Comparison of ENCODE assay signal across 12 mouse cellular contexts in genomic region chr1:155777641-155778625, GRCm38 (mm10). TPM values are rescaled to one million over a fixed set of nuclear protein-coding genes. Genes with fewer than 3 reads are reported as not detected.
DNase-seq lines count a peak whose midpoint lies in the region; ATAC-seq and TF ChIP-seq lines count a peak whose summit lies in the region.
"Had no signal": no experiment of that assay in that cellular context is flagged by ENCODE, and none has a peak within 500 bp of the region (broad histone marks: within the 10 kb centered on the region; RNA-seq: fewer than 3 reads in every experiment).

No protein-coding gene starts in this region.

- no peaks in the 10 kb centered on the region for H3K9me3 ChIP-seq in hindbrain, postnatal 0 days (ENCODE audit: low read length)
- H3K9me3 ChIP-seq in hindbrain, embryonic 13.5 days, result 0 out of 2 replicates have a peak, but pooled peaks cover 5% of the 10 kb centered on the region
- H3K9me3 ChIP-seq in liver, embryonic 11.5 days (ENCODE audit: control insufficient read depth, low read length), result no peaks in the 10 kb centered on the region
- no peaks in the 10 kb centered on the region for H3K9me3 ChIP-seq in stomach, embryonic 15.5 days
- H3K9me3 ChIP-seq in neural tube, embryonic 15.5 days (replicated peaks), result no peaks in the 10 kb centered on the region

- no peak for TF ChIP-seq CTCF in hindbrain, postnatal 0 days (IDR thresholded peaks at IDR 0.05; ENCODE audit: low read depth)

- peaks cover 22% of the 10 kb centered on the region; the same call in 1 of the 2 replicates for H3K36me3 ChIP-seq in hindbrain, postnatal 0 days (ENCODE audit: insufficient read depth, low read length)
- H3K36me3 ChIP-seq in hindbrain, embryonic 13.5 days, result peaks cover 46% of the 10 kb centered on the region
- H3K36me3 ChIP-seq in liver, embryonic 11.5 days (ENCODE audit: control insufficient read depth, insufficient read depth, low read length), result peaks cover 3% of the 10 kb centered on the region
- H3K36me3 ChIP-seq in stomach, embryonic 15.5 days, result peaks cover 15% of the 10 kb centered on the region
- peaks cover 20% of the 10 kb centered on the region for H3K36me3 ChIP-seq in neural tube, embryonic 15.5 days

- no peak overlapping the region for H3K27ac ChIP-seq in hindbrain, postnatal 0 days
- no peak overlapping the region for H3K27ac ChIP-seq in hindbrain, embryonic 13.5 days
- H3K27ac ChIP-seq in liver, embryonic 11.5 days (ENCODE audit: low read depth, low read length), result no peak overlapping the region
- peak overlapping the region; percentile 18; the same call in 1 of the 2 replicates for H3K27ac ChIP-seq in stomach, embryonic 15.5 days
- no peak overlapping the region for H3K27ac ChIP-seq in neural tube, embryonic 15.5 days (replicated peaks)

- H3K4me3 ChIP-seq in hindbrain, postnatal 0 days (ENCODE audit: low read length), result no peak overlapping the region
- H3K4me3 ChIP-seq in hindbrain, embryonic 13.5 days, result no peak overlapping the region
- no peak overlapping the region for H3K4me3 ChIP-seq in liver, embryonic 11.5 days (ENCODE audit: low read depth, low read length)
- no peak overlapping the region for H3K4me3 ChIP-seq in stomach, embryonic 15.5 days (replicated peaks)
- H3K4me3 ChIP-seq in neural tube, embryonic 15.5 days (replicated peaks), result no peak overlapping the region
- H3K4me3 ChIP-seq: erythroblast, embryonic 14.5 days had no signal

- H3K27me3 ChIP-seq in hindbrain, postnatal 0 days (ENCODE audit: insufficient read depth, low read length), result no peaks in the 10 kb centered on the region
- H3K27me3 ChIP-seq in hindbrain, embryonic 13.5 days, result peaks cover 77% of the 10 kb centered on the region
- no peaks in the 10 kb centered on the region for H3K27me3 ChIP-seq in liver, embryonic 11.5 days (replicated peaks; ENCODE audit: control insufficient read depth, insufficient read depth, low read length)
- H3K27me3 ChIP-seq in stomach, embryonic 15.5 days (replicated peaks), result no peaks in the 10 kb centered on the region
- H3K27me3 ChIP-seq in neural tube, embryonic 15.5 days (replicated peaks), result peaks cover 6% of the 10 kb centered on the region

- ATAC-seq in hindbrain, postnatal 0 days, result 0 out of 2 replicates have a peak, but pooled peaks have one; percentile 45
- ATAC-seq in hindbrain, embryonic 13.5 days (ENCODE audit: low FRiP score), result no peak
- ATAC-seq in liver, embryonic 11.5 days (replicated peaks; ENCODE audit: low FRiP score), result 0 out of 2 replicates have a peak, but pooled peaks have one; percentile 44
- ATAC-seq in stomach, embryonic 15.5 days (ENCODE audit: insufficient read depth, low FRiP score, low read depth), result peak; percentile 87
- ATAC-seq in neural tube, embryonic 15.5 days (ENCODE audit: low FRiP score), result no peak

- H3K4me2 ChIP-seq in hindbrain, postnatal 0 days (ENCODE audit: low read depth, low read length), result no peak overlapping the region
- no peak overlapping the region for H3K4me2 ChIP-seq in hindbrain, embryonic 13.5 days
- H3K4me2 ChIP-seq in liver, embryonic 11.5 days, result no peak overlapping the region
- no peak overlapping the region for H3K4me2 ChIP-seq in stomach, embryonic 15.5 days
- no peak overlapping the region for H3K4me2 ChIP-seq in neural tube, embryonic 15.5 days

- H3K9ac ChIP-seq in hindbrain, postnatal 0 days (replicated peaks; ENCODE audit: low read length), result no peak overlapping the region
- no peak overlapping the region; the same call in 1 of the 2 replicates for H3K9ac ChIP-seq in hindbrain, embryonic 13.5 days
- no peak overlapping the region for H3K9ac ChIP-seq in liver, embryonic 11.5 days (ENCODE audit: low read depth, low read length)
- H3K9ac ChIP-seq in stomach, embryonic 15.5 days, result no peak overlapping the region
- no peak overlapping the region for H3K9ac ChIP-seq in neural tube, embryonic 15.5 days (replicated peaks)

- DNase-seq in hindbrain, postnatal 0 days (ENCODE audit: low spot score), result no peak
- DNase-seq in kidney, adult 11 months, result peak; percentile 68
- DNase-seq in liver, embryonic 11.5 days (ENCODE audit: low spot score), result no peak
- DNase-seq in testis, postnatal 14 days (ENCODE audit: low spot score), result no peak
- no peak for DNase-seq in ovary, adult 18-20 months (ENCODE audit: low spot score)
- DNase-seq: cerebellum, adult 11 months had no signal

- WGBS in hindbrain, postnatal 0 days, result 64% methylated on average over 14 of the region's 14 CpGs
- 61% methylated on average over 14 of the region's 14 CpGs for WGBS in hindbrain, embryonic 13.5 days
- WGBS in liver, embryonic 11.5 days, result 60% methylated on average over 14 of the region's 14 CpGs
- WGBS in stomach, embryonic 15.5 days, result 57% methylated on average over 14 of the region's 14 CpGs
- 72% methylated on average over 14 of the region's 14 CpGs for WGBS in neural tube, embryonic 15.5 days

- H3K4me1 ChIP-seq in hindbrain, postnatal 0 days (ENCODE audit: insufficient read depth, low read length), result no peaks in the 10 kb centered on the region
- H3K4me1 ChIP-seq in hindbrain, embryonic 13.5 days (replicated peaks), result peaks cover 5% of the 10 kb centered on the region; the same call in 1 of the 2 replicates
- 0 out of 2 replicates have a peak, but pooled peaks cover 3% of the 10 kb centered on the region for H3K4me1 ChIP-seq in liver, embryonic 11.5 days (replicated peaks; ENCODE audit: control insufficient read depth, insufficient read depth, low read length)
- H3K4me1 ChIP-seq in stomach, embryonic 15.5 days, result 0 out of 2 replicates have a peak, but pooled peaks cover 5% of the 10 kb centered on the region
- no peaks in the 10 kb centered on the region for H3K4me1 ChIP-seq in neural tube, embryonic 15.5 days

RNA-seq across cellular contexts. Expression of gene Lhx4, which starts 26.4 kb away (rescaled TPM):
- 2.2 and 4.3 TPM in 2 replicates for total RNA-seq in hindbrain, postnatal 0 days (2014; rRNA removed)
- polyA plus RNA-seq in hindbrain, postnatal 0 days (2015; fragmentation: Nextera tagmentation; extraction: Ambion mirVana), result 1.6 and 1.8 TPM in 2 replicates
- polyA plus RNA-seq in hindbrain, embryonic 13.5 days (2015; fragmentation: Nextera tagmentation; extraction: Ambion mirVana), result 6.4 and 9.3 TPM in 2 replicates
- polyA plus RNA-seq in liver, embryonic 11.5 days (2014; fragmentation: Nextera tagmentation; extraction: Ambion mirVana), result not detected in 2 replicates
- polyA plus RNA-seq in stomach, embryonic 15.5 days (2015; fragmentation: Nextera tagmentation; extraction: Ambion mirVana), result 0.03 and 0.04 TPM in 2 replicates
- polyA plus RNA-seq in neural tube, embryonic 15.5 days (2015; fragmentation: Nextera tagmentation; extraction: Ambion mirVana), result 3.5 and 5.0 TPM in 2 replicates
- total RNA-seq: heart, adult 8-10 months; neutrophil, adult 5-6 weeks had no signal
- polyA plus RNA-seq: erythroblast, embryonic 14.5 days had no signal

RNA-seq across cellular contexts. Expression of gene Qsox1, which starts 34.8 kb away (rescaled TPM):
- 37.7 and 42.8 TPM in 2 replicates for total RNA-seq in hindbrain, postnatal 0 days (2014; rRNA removed)
- 25.2 and 26.2 TPM in 2 replicates for polyA plus RNA-seq in hindbrain, postnatal 0 days (2015; fragmentation: Nextera tagmentation; extraction: Ambion mirVana)
- polyA plus RNA-seq in hindbrain, embryonic 13.5 days (2015; fragmentation: Nextera tagmentation; extraction: Ambion mirVana), result 25.3 and 27.5 TPM in 2 replicates
- 22.4 and 26.3 TPM in 2 replicates for polyA plus RNA-seq in liver, embryonic 11.5 days (2014; fragmentation: Nextera tagmentation; extraction: Ambion mirVana)
- 70.4 and 81.2 TPM in 2 replicates for polyA plus RNA-seq in stomach, embryonic 15.5 days (2015; fragmentation: Nextera tagmentation; extraction: Ambion mirVana)
- 20.4 and 22.7 TPM in 2 replicates for polyA plus RNA-seq in neural tube, embryonic 15.5 days (2015; fragmentation: Nextera tagmentation; extraction: Ambion mirVana)

Comparison
In these comparisons a context has a peak if more than half of its experiments do, and no peak if none do; other contexts are left out.
1. ATAC-seq: peak in hindbrain, postnatal 0 days (single experiment), liver, embryonic 11.5 days (single experiment) and stomach, embryonic 15.5 days (single experiment); none in hindbrain, embryonic 13.5 days (single experiment) and neural tube, embryonic 15.5 days (single experiment).